Mouse (Mus musculus): ENCODE data around the gene Ifitm7. TPM values are rescaled to one million over a fixed set of nuclear protein-coding genes. Genes with fewer than 3 reads are reported as not detected.

The Ifitm7 gene
- polyA plus RNA-seq, 1 experiment from 2014 or later: 1.0 TPM

- Histone ChIP-seq H3K4me3 (ENCODE audit: low read depth, low read length) (no peak overlapping the region), H3K9ac (ENCODE audit: low read depth, low read length) (no peak overlapping the region), H3K27ac (ENCODE audit: low read depth, low read length) (no peak overlapping the region), H3K4me1 (replicated peaks; ENCODE audit: control insufficient read depth, insufficient read depth, low read length) (no peaks in the 10 kb centered on the region), H3K4me2 (replicated peaks; ENCODE audit: low read depth, low read length) (no peak overlapping the region), H3K9me3 (ENCODE audit: control insufficient read depth, low read length) (no peaks in the 10 kb centered on the region), H3K36me3 (ENCODE audit: control insufficient read depth, insufficient read depth, low read length) (no peaks in the 10 kb centered on the region), H3K27me3 (ENCODE audit: control insufficient read depth, insufficient read depth, low read length) (no peaks in the 10 kb centered on the region)
- DNase-seq (ENCODE audit: low spot score) (no peak), ATAC-seq (ENCODE audit: low FRiP score) (no peak)
- 74% methylated on average over 3 of the region's 3 CpGs for WGBS
Measured at GRCm38 (mm10) chr16:13951245-13951644, 35.4 kb downstream of the Ifitm7 start.

- Histone ChIP-seq H3K27me3 (ENCODE audit: control insufficient read depth, insufficient read depth, low read length) (peaks cover 3% of the 10 kb centered on the region; the same call in 1 of the 2 replicates), H3K9ac (ENCODE audit: low read depth, low read length) (no peak overlapping the region), H3K36me3 (ENCODE audit: control insufficient read depth, insufficient read depth, low read length) (no peaks in the 10 kb centered on the region), H3K4me2 (replicated peaks; ENCODE audit: low read depth, low read length) (no peak overlapping the region), H3K4me3 (ENCODE audit: low read depth, low read length) (no peak overlapping the region), H3K27ac (ENCODE audit: low read depth, low read length) (no peak overlapping the region), H3K9me3 (ENCODE audit: control insufficient read depth, low read length) (no peaks in the 10 kb centered on the region), H3K4me1 (replicated peaks; ENCODE audit: control insufficient read depth, insufficient read depth, low read length) (no peaks in the 10 kb centered on the region)
- no peak for ATAC-seq (ENCODE audit: low FRiP score)
- no peak for DNase-seq (ENCODE audit: low spot score)
- WGBS: 78% methylated on average over 1 of the region's 1 CpGs
Measured at GRCm38 (mm10) chr16:13946306-13946705, 40.4 kb downstream of the Ifitm7 start.

GRCm38 (mm10) chr16:13945153-13945552 lies 41.5 kb downstream of the Ifitm7 start:
- no peak overlapping the region for H3K9ac ChIP-seq (ENCODE audit: low read depth, low read length)
- ATAC-seq (ENCODE audit: low FRiP score): no peak
- peaks cover 6% of the 10 kb centered on the region for H3K27me3 ChIP-seq (ENCODE audit: control insufficient read depth, insufficient read depth, low read length)
- 75% methylated on average over 4 of the region's 4 CpGs for WGBS
- no peak for DNase-seq (ENCODE audit: low spot score)
- no peaks in the 10 kb centered on the region for H3K9me3 ChIP-seq (ENCODE audit: control insufficient read depth, low read length)
- H3K4me3 ChIP-seq (ENCODE audit: low read depth, low read length): no peak overlapping the region
- no peak overlapping the region for H3K4me2 ChIP-seq (replicated peaks; ENCODE audit: low read depth, low read length)
- no peaks in the 10 kb centered on the region for H3K36me3 ChIP-seq (ENCODE audit: control insufficient read depth, insufficient read depth, low read length)
- no peak overlapping the region for H3K27ac ChIP-seq (ENCODE audit: low read depth, low read length)
- 0 out of 2 replicates have a peak, but pooled peaks cover 3% of the 10 kb centered on the region for H3K4me1 ChIP-seq (replicated peaks; ENCODE audit: control insufficient read depth, insufficient read depth, low read length)

- no peak for DNase-seq (ENCODE audit: low spot score)
- 92% methylated on average over 5 of the region's 5 CpGs for WGBS
- no peaks in the 10 kb centered on the region for H3K9me3 ChIP-seq (ENCODE audit: control insufficient read depth, low read length)
- H3K9ac ChIP-seq (ENCODE audit: low read depth, low read length): no peak overlapping the region
- H3K36me3 ChIP-seq (ENCODE audit: control insufficient read depth, insufficient read depth, low read length): no peaks in the 10 kb centered on the region
- H3K4me2 ChIP-seq (replicated peaks; ENCODE audit: low read depth, low read length): no peak overlapping the region
- H3K4me1 ChIP-seq (replicated peaks; ENCODE audit: control insufficient read depth, insufficient read depth, low read length): 0 out of 2 replicates have a peak, but pooled peaks cover 3% of the 10 kb centered on the region
- no peak overlapping the region for H3K4me3 ChIP-seq (ENCODE audit: low read depth, low read length)
- no peak for ATAC-seq (ENCODE audit: low FRiP score)
- peaks cover 6% of the 10 kb centered on the region for H3K27me3 ChIP-seq (ENCODE audit: control insufficient read depth, insufficient read depth, low read length)
- no peak overlapping the region for H3K27ac ChIP-seq (ENCODE audit: low read depth, low read length)
Measured at GRCm38 (mm10) chr16:13944752-13945151, 41.9 kb downstream of the Ifitm7 start.

GRCm38 (mm10) chr16:13944178-13944577 lies 42.5 kb downstream of the Ifitm7 start:
- WGBS: 67% methylated on average over 4 of the region's 4 CpGs
- H3K4me3 ChIP-seq (ENCODE audit: low read depth, low read length): no peak overlapping the region
- no peak overlapping the region for H3K4me2 ChIP-seq (replicated peaks; ENCODE audit: low read depth, low read length)
- no peak overlapping the region for H3K9ac ChIP-seq (ENCODE audit: low read depth, low read length)
- H3K9me3 ChIP-seq (ENCODE audit: control insufficient read depth, low read length): no peaks in the 10 kb centered on the region
- no peak for DNase-seq (ENCODE audit: low spot score)
- ATAC-seq (ENCODE audit: low FRiP score): no peak
- H3K36me3 ChIP-seq (ENCODE audit: control insufficient read depth, insufficient read depth, low read length): no peaks in the 10 kb centered on the region
- peaks cover 6% of the 10 kb centered on the region for H3K27me3 ChIP-seq (ENCODE audit: control insufficient read depth, insufficient read depth, low read length)
- no peak overlapping the region for H3K27ac ChIP-seq (ENCODE audit: low read depth, low read length)
- H3K4me1 ChIP-seq (replicated peaks; ENCODE audit: control insufficient read depth, insufficient read depth, low read length): 0 out of 2 replicates have a peak, but pooled peaks cover 3% of the 10 kb centered on the region

GRCm38 (mm10) chr16:13940847-13941395 lies 45.8 kb downstream of the Ifitm7 start:
- Histone ChIP-seq H3K9ac (ENCODE audit: low read depth, low read length) (peak overlapping the region; percentile 50), H3K4me1 (replicated peaks; ENCODE audit: control insufficient read depth, insufficient read depth, low read length) (0 out of 2 replicates have a peak, but pooled peaks cover 3% of the 10 kb centered on the region), H3K27ac (ENCODE audit: low read depth, low read length) (no peak overlapping the region), H3K4me2 (replicated peaks; ENCODE audit: low read depth, low read length) (peak overlapping the region; percentile 99), H3K36me3 (ENCODE audit: control insufficient read depth, insufficient read depth, low read length) (no peaks in the 10 kb centered on the region), H3K9me3 (ENCODE audit: control insufficient read depth, low read length) (no peaks in the 10 kb centered on the region), H3K27me3 (ENCODE audit: control insufficient read depth, insufficient read depth, low read length) (peaks cover 6% of the 10 kb centered on the region), H3K4me3 (ENCODE audit: low read depth, low read length) (peak overlapping the region; percentile 58)
- ATAC-seq (ENCODE audit: low FRiP score) (peak; percentile 84), DNase-seq (ENCODE audit: low spot score) (no peak)
- 4% methylated on average over 34 of the region's 34 CpGs for WGBS

GRCm38 (mm10) chr16:13940139-13940846 lies 46.4 kb downstream of the Ifitm7 start:
- 0 out of 2 replicates have a peak, but pooled peaks cover 3% of the 10 kb centered on the region for H3K4me1 ChIP-seq (replicated peaks; ENCODE audit: control insufficient read depth, insufficient read depth, low read length)
- 5% methylated on average over 28 of the region's 28 CpGs for WGBS
- H3K4me2 ChIP-seq (replicated peaks; ENCODE audit: low read depth, low read length): peak overlapping the region; percentile 99
- no peaks in the 10 kb centered on the region for H3K36me3 ChIP-seq (ENCODE audit: control insufficient read depth, insufficient read depth, low read length)
- no peaks in the 10 kb centered on the region for H3K9me3 ChIP-seq (ENCODE audit: control insufficient read depth, low read length)
- H3K4me3 ChIP-seq (ENCODE audit: low read depth, low read length): peak overlapping the region; percentile 58
- peak; percentile 71 for DNase-seq (ENCODE audit: low spot score)
- H3K27me3 ChIP-seq (ENCODE audit: control insufficient read depth, insufficient read depth, low read length): peaks cover 6% of the 10 kb centered on the region
- no peak overlapping the region for H3K27ac ChIP-seq (ENCODE audit: low read depth, low read length)
- H3K9ac ChIP-seq (ENCODE audit: low read depth, low read length): peak overlapping the region; percentile 50
- ATAC-seq (ENCODE audit: low FRiP score): peak; percentile 95
